Mouse (Mus musculus) frontal cortex, postnatal 14 days (tissue): ENCODE results near the gene C2cd4d.

Experiments
- DNase-seq, 2 experiments: peaks; one replicate each; pipeline ENCODE4 v3.0.0; 2022; ENCODE audit warnings: low spot score in 2 of 2

C2cd4d gene

DNA sequence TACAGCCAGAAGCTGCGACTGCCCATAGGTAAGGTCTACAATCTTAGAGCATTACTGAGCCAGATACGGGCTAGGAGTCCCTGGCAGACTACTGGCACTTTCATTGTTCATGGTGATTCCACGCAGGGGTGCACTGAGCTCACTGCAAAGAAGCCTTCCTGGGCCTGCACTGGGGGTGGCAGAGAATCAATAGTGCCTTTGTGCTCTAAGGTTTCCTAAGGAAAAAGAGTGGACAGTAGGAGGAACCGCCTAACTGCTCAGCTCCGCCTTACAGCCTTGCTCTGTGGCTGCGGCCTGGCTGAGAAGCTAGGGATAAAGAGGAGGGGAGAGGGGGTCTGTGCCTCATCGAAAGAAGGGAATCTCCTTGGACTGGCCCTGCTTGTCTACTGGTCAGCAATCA lies at the start of gene C2cd4d:
Gene C2cd4d (plus strand): TSS at position 301 of the 400 bp plus-strand sequence.
- no peak for DNase-seq

DNA sequence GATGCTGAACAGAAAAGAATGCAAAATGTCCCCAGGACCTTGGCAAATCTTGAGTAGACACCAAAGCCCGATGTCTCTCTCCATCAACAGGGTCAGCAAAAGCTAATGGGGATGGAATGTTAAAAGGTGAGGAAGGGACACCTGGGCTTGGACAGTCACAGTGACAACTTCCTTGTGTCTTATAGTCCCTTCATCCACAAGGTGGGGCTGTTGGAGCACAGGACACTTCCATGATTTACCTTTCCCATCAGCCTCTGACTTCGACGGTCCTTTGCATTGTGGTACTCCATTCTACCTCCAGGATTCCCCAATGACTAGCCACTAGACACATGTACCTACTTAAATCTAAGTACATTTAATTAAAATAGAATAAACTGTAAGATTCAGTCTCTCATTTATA lies 33.6 kb upstream of the C2cd4d start:
- no peak for DNase-seq

DNA sequence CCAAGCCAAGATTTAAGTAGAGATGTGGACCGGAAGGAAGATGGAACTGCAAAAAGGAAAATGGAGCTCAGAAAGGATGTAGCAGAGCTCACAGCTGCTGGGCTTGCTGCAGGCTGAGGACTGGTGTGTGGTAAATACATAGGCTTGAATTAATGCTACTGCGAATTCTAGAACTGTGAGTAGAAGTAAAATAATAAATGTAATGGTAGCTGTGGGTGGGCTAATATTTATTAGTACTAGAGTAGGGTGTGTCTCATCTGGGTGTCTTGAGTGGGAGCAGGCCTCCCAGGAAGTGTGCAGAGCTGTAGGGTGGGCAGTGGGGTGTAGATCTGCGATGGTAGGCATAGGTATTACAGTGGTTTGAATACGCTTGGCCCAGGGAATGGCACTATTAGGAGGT lies 27.8 kb upstream of the C2cd4d start:
- DNase-seq = no peak

DNA sequence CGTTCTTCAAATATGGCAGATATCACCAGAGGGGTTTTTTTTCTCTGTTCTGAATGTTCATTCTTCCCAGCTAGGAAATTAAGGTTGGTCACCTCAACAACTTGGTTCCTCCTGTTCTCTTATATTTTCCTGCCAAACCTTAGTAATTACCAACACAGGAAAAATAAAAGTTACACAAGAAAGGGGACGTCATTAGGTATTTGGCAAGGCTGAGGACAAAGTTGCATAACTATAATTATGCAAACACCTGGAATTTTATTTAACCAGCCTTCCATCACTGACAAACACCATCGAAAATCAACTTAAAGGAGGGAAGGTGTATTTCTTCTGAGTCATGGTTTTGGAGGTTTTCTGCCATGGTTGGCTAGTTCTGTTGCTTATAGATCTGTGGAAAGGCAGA lies 23.7 kb upstream of the C2cd4d start:
- no peak for DNase-seq

DNA sequence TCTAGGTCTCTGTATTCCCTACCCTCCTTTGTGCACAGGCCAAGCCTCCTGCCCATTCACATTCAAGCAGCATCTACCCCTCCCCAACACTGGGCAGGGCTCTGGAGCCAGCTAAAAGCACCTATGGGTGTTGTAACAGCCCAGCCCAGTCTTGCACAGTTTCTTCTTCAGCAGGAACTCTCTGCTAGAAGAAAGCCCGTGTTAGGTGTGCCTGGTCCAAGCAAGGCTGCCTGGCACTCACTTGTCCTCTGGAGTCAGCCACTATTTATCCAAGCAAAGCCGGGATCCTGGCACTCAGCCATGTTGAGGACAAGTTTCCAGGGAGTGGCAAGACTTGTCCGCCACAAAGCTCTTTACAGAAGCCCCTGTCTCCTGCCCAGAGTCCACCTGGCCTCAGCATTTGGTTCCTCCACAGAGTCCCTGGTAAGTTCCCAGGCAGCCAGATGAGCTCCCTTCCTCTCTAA lies 20.2 kb upstream of the C2cd4d start, which contains the start of gene Them5:
Gene Them5 (plus strand): TSS at position 141 of the 464 bp plus-strand sequence.
- no peak for DNase-seq

DNA sequence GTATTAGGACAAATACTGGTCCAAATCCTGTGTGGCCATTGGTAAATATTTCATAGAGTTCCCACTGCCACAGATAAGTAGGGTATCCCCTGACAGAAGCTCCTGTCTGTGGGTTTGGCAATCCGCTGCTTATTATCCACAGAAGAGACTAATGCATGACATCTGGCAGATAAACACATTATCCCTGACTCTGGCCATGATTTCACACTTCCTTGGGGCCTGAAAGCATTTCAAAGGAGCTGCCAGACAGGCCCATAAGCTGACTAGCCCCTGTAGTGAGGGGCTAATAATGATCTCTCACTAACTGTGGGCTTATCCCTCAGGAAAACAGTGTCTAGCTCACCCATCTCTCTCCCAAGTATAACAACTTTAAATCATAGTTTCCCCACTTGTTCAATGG lies 19.7 kb upstream of the C2cd4d start:
- no peak for DNase-seq

DNA sequence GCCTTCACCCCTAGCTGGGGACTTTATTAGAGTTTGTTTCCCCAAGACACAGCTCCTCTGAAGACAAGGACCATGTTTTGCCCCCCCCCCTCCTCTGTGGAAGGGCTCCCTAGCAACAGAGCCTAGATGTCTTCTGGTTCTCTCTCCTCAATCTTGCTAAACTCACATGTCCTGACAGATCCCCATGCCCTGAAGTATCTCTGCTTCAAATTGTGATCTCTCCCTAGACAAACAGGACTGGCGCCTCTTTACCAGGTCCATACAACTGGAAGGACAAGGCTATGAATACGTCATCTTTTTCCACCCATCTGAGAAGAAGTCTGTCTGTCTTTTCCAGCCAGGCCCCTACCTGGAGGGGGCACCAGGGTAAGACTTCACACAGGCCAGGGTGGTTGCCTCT lies 18.1 kb upstream of the C2cd4d start:
- DNase-seq = no peak

DNA sequence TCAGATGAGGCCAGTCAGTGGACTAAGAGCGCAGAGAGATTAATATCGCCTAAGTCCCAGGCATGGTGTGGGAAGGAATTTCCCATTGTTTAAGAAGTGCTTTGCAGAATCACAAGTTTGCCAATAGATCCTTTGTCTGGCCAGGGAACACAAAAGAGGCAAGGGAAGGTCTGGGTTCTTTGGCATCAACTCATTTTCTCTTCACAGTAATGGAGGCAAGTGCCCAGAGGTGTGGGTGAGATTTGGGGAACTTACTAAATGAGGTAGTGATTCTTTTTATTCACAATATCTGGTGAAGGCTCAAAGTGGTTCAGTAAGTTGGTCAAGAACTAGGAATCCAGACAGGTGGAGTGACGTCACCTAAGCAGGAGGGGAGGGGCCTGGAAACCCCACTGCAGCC lies 17.3 kb upstream of the C2cd4d start:
- DNase-seq = no peak

DNA sequence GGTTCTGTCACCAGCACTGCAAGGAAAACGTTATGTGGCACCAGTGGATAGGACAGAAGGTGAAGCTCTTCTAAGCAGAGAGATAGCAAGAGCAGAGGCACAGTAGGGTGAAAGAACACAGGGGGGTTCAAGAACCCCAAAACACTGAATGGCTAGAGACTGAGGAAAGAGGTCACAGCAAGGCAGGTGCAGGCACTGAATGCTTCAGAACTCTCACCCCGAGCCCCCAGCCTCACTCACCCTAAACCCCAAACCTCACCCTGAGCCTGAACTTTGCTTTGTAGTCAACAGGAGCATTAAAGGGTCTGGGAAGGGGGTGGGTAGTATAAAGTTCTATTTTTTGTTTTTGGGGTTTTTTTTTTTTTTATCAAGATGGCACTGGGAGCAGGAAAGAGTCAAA lies 14.1 kb upstream of the C2cd4d start:
- DNase-seq = no peak

DNA sequence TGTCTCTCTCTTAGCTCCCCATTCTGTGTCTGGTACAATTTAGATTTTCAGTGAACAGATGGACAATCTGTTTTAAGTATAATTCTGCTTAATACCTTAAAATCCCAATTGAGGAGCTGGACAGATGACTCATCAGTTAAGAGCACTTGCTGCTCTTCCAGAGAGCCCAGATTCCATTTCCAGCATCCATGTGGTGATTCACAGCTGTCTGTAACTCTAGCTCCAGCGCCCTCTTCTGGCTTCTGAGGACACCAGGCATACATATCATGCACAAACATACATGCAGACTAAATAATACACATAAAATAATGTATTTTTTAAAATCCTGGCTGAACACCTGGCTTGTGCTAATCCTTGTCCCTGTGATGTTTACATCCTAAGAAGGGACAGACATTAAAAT lies 1.4 kb upstream of the C2cd4d start:
- no peak for DNase-seq

DNA sequence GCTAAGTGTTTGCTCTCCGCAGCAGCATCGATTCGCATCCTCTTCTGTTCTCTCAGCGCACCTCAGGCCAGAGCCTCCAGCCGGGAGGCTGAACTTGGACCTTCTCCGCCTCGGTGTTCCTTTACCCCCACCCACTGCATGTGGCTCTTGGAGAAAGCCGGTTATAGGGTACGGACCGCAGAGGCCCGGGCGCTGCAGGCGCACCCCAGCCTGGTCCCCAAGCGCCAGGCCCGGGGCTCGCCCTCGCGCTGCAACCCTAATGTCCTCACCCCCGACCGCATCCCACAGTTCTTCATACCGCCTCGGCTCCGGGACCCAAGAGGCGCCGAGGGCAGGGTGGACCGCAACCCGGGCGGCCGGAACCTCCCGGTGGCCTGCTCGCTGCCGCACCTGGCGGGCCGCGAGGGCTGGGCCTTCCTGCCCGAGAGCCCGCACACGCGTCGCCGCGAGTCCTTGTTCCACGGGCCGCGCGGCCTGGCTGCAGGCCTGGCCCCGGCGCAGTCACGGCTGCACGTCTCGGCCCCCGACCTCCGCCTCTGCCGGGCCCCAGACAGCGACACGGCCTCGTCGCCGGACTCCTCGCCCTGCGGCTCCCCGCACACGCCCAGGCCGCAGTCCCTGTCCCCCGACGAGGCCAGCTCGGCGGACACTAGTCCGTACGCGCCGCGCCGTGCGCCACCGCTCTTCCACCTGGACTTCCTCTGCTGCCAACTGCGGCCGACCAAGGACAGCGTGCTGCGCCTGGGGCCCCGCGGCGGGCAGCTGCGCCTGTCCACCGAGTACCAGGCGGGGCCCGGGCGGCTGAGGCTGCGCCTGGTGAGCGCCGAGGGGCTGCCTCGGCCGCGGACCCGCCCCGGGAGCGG lies 1.3 kb downstream of the C2cd4d start:
- no peak for DNase-seq

DNA sequence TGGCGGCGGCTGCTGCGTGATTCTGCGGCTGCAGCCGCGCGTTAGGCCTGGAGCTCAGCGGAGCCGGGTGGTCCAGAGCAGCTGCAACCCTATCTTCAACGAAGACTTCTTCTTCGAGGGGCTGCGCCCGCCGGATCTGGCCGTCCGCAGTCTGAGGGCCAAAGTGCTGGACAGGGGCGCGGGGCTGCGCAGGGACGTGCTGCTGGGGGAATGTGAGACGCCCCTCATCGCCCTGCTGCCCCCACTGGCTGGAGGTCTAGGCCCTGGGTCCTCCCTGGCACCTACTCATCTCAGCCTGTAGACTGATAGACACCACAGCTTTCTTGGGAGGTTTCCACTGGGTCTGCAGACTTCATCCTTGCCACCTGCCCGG lies 1.9 kb downstream of the C2cd4d start:
- DNase-seq = no peak

DNA sequence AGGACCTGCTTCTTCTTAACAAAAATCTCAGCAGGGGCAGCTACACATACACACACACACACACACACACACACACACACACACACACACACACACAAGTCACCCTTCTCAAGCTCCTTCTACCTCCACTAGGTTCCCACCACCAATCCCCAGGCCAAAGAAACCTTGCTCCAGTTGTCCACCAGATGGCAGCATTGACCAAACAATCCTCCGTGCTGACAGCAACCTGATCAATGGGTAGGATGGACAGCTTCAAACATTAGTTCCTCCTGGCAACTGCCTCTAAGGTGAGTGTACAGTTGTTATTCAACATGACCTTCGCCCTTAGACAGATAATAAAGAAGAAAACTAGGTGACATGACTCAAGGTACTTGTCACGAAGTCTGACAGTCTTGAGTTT lies 4.5 kb downstream of the C2cd4d start:
- DNase-seq = peak; percentile 61 to 77

DNA sequence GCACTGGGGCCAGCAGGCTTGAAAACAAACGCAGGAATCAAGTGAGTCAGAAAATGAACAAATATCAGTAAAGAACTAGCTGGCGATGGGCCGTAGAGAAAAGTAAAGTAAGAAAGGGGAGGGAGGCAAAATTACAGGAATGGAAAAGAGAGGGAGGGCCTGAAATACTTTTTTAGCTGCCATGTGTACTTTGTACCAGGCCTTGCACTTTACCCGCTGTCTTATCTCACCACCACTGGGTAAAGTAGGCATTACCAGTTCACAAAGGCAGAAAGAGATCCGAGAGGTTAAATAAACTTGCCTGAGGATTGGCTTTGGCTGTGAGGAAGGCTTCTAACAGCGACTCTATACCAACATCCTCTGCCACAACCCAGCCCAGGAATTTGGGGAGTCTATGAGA lies 5.3 kb downstream of the C2cd4d start:
- no peak for DNase-seq

DNA sequence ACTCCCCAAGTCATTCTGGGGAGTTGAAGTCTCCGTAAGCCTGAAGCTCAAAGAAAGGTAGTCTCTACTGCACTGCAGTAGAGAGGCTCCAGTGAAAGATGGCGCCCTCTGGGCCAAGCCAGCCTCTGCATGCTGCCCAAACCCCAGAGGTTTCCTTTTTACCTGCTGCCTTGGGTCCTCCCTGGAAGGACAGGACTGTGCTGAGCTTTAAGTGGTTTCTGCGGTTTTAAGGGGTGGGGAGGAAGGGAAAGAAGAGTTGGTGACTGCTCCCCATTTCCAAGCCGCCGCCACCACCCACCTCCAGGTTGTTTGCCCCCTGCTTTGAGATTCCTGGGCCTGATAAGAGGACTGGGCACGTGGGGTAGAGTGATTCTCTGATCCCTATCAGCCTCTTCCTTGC lies 6.4 kb downstream of the C2cd4d start:
- DNase-seq = no peak

DNA sequence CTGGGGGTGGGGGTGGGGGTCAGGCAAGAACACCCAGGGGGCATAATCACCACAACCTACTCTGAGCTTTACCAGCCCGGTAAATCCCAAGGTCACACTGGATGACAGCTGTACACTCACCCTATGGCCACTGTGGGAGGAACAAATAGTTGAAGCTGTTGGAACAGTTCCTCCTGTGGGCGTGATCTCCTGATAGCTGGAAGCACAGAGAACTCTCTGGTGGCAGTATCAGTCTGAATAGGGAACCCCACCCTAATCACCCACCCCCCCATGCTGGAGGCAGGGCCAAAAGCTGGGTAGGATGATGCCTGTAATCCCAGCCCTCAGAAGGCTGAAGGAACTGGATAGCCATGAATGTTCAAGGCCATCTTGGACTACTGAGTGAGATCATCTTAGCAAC lies 7.5 kb downstream of the C2cd4d start:
- no peak for DNase-seq

DNA sequence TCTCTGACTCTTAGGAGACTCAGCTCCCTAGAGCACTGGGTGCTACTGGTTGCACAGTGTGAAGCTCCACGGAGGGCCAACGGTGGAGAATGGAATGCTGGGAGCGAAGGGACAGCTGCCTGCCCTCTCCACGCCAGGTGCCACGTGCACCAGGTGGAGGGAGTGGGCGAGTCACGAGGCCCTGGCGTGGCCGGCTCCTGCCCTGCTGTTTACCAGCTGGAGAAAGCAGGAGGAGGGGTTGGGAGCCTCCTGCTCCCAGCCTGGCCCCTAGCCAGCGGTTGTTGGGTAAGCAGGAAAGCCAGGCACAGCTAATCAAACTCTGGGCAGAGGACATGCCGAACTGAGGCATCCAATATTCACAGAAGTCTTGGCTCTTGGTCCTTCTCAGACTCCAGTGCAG lies 9.4 kb downstream of the C2cd4d start:
- peak in 1 of 2 experiments; percentile 10 for DNase-seq

DNA sequence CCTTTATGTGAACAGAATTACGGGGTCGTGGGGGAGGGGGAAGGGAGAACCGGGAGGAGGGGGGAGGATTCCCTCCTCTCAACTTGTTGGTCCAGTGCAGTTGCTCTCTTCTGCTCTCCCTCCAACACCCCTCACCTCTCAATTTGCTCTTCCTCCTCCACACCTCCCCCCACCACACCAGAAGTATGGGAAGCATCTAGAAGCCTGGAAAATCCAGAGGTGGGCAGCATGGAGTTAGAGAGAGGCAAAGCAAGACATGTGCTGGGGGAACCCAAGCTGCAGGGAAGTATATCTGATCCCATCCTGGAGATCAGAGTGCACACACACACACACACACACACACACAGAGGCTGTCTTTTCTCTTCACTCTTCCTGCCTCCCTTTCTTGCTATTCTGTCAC lies 9.8 kb downstream of the C2cd4d start:
- no peak for DNase-seq

DNA sequence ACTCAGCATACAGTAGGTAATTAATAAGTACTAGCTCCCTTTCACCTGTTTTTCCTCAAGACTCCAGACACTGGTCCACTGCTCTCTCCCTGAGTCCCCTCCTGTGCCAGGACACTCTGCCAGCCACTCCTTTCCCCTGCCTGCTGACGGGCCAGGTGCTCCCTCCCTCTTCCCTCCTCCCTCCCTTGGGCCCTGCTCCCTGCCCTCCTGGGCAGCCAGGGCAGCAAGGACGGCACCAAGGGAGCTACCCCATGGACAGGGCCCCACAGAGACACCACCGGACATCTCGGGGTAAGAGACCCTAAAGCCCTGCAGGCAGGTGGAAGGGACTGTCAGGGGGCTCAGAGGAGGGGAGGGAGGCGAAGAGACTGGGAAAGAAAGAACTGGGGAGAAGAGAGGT lies 10.4 kb downstream of the C2cd4d start, which contains the start of gene Rorc:
Gene Rorc (plus strand): TSS at position 154 of the 400 bp plus-strand sequence.
- no peak for DNase-seq

DNA sequence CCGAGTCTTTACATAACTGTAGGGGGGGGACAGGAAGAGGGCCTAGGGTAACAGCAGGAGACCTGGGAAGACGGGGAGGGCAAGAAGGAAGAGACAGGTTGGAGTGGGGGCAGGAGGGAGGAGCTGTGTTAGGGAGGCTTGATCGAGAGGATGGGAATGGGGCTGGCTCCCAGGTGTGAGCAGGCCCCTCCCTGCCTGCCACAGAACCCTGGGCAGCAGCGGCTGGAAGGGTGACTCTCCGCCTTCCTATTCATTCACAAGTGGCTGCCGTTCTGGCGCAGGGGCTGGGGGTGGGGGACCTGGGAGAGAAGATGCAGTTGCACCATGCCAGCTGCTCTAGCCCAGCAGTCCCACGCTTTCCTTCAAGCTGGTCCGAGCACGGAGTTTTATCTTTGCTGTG lies 10.9 kb downstream of the C2cd4d start:
- DNase-seq = no peak

DNA sequence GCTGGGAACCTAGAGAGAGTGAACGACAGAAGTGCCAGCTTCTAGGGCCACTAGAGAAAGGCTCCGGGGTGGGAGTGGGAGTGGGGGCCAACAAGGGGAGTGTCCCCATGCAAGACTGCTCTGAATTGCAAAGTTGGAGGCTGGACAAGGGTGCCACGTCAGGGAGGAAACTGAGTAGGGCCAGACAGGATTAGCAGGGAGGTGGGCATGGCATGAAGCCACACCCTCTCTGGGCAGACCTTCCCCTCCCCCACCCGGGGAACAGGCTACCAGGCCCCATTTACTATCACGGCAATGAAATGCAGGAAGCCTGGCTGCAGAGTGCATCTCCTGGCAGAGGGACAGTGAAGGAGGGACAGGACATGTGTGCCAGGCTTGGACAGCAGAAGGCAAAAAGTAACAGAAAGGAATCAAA lies 11.4 kb downstream of the C2cd4d start:
- no peak for DNase-seq

DNA sequence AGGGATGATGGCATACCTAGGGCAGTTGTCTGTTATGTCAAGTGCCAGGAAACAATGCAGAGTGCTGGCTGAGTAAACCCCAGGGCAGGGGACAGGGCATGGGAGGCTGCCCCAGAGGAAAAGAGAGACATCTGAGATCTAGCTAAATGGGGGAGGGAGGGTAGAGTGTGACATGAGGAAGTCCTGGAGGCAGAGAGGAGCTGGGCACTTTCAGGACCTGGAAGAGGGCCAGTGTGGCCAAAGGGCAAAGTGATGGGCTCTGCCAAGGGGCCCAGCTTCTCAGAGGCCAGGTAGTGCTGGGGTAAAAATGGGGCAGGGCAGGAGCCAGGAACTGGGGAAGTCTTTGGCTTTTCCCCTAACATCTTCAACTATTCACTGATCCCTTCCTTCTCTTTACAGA lies 12.4 kb downstream of the C2cd4d start:
- DNase-seq = no peak

DNA sequence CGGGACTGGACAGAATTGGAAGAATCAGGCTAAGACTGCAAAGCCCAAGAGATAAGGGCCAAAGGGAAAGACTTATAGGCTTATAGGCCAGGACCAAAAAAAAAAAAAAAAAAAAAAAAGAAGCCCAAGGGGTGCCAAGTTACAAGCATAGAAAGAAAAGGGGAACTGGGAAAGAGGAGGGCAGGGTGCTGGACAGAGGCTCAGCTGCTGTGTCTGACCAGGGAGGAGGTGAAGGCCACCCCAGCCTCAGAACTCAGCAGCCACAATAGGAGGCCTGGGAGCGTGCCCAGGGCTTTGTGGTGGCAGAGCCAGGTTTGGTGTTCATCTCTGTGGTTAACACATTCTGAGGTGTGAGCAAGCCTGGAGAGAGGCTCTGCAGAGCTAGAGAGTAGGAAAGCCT lies 12.9 kb downstream of the C2cd4d start:
- DNase-seq = no peak

DNA sequence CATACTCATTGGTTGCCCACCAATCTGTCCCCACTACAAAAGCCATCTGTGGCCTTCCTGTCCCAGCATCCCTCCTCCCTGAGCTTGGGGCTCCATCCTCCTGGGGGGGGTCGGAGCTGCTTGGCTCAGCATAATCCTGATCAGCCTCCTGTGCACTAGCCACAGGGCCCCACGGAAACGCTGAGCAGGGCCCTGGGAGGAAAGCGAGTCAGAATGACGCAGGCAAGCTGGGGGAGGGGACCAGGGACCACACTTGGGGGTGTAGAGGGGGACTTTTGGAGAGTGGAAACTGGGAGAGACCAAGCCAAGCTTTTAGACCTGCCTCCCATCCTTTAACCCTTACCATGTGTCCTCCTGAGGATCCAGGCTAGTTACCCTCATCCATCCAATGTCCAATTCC lies 13.6 kb downstream of the C2cd4d start:
- DNase-seq = no peak
